Mouse (Mus musculus) limb, embryonic 11.5 days (tissue): ENCODE data around the gene Gm13288. TPM values are rescaled to one million over a fixed set of nuclear protein-coding genes. Genes with fewer than 3 reads are reported as not detected.

Experiments used
- ATAC-seq: fragments of 200-750 bp; cut with Nextera tagmentation; 2 replicates; pipeline ENCODE4 v1.8.0; 2017; ENCODE audit warnings: low read depth; ENCODE audit not compliant: insufficient number of reproducible peaks, low FRiP score, low TSS enrichment
- DNase-seq: peaks from one replicate; pipeline ENCODE4 v3.0.0-alpha.2; 2015; ENCODE audit warnings: low spot score
- H3K27ac ChIP-seq: fragments of 300-500 bp; sonication (generic); replicated peaks from 2 replicates; pipeline ENCODE4 v1.5.1; 2014; ENCODE audit warnings: low read depth, mild to moderate bottlenecking, low read length
- H3K27me3 ChIP-seq: fragments of 300-500 bp; sonication (generic); 2 replicates; pipeline ENCODE4 v1.6.1; 2014; ENCODE audit warnings: mild to moderate bottlenecking, low read length, mixed read lengths; ENCODE audit not compliant: control insufficient read depth, insufficient read depth
- H3K36me3 ChIP-seq: fragments of 300-500 bp; sonication (generic); 2 replicates; pipeline ENCODE4 v1.6.1; 2014; ENCODE audit warnings: mild to moderate bottlenecking, low read length, moderate library complexity, mixed read lengths; ENCODE audit not compliant: control insufficient read depth, insufficient read depth
- H3K4me1 ChIP-seq: fragments of 300-500 bp; sonication (generic); 2 replicates; pipeline ENCODE4 v1.6.1; 2014; ENCODE audit warnings: low read length, mixed read lengths; ENCODE audit not compliant: control insufficient read depth, insufficient read depth
- H3K4me2 ChIP-seq: fragments of 300-500 bp; sonication (generic); 2 replicates; pipeline ENCODE4 v1.6.1; 2014; ENCODE audit warnings: low read depth, mild to moderate bottlenecking, moderate library complexity; ENCODE audit not compliant: severe bottlenecking
- H3K4me3 ChIP-seq: fragments of 300-500 bp; sonication (generic); 2 replicates; pipeline ENCODE4 v1.5.1; 2014; ENCODE audit warnings: low read depth, low read length
- H3K9ac ChIP-seq: fragments of 300-500 bp; sonication (generic); 2 replicates; pipeline ENCODE4 v1.6.1; 2014; ENCODE audit warnings: mild to moderate bottlenecking, low read length
- H3K9me3 ChIP-seq: fragments of 300-500 bp; sonication (generic); 2 replicates; pipeline ENCODE4 v1.6.1; 2016; ENCODE audit warnings: low read length; ENCODE audit not compliant: control insufficient read depth
- WGBS: fragments of 180-500 bp; shearing (Covaris S2); extraction: QIAGEN DNeasy Blood & Tissue Kit; methylation state at CpG from one replicate; pipeline ENCODE4 v1.1.7; 2014; 5-methylcytosine and 5-hydroxymethylcytosine counted together
- polyA plus RNA-seq: library from polyadenylated mRNA; unstranded; fragments of >200 nt; fragmentation: Nextera tagmentation; extraction: Ambion mirVana; gene quantifications from 2 replicates; pipeline ENCODE4 v1.2.1, GENCODE M21; 2014

Gm13288 gene
- polyA plus RNA-seq, 1 experiment from 2014 or later: not detected

- Histone ChIP-seq H3K36me3 (no peaks in the 10 kb centered on the region), H3K4me3 (no peak within 1 kb of the TSS), H3K4me2 (no peak within 1 kb of the TSS), H3K27me3 (no peaks in the 10 kb centered on the region), H3K4me1 (no peaks in the 10 kb centered on the region), H3K9ac (no peak within 1 kb of the TSS), H3K9me3 (no peaks in the 10 kb centered on the region), H3K27ac (no peak within 1 kb of the TSS)
- WGBS: 69% methylated on average over 1 of the region's 1 CpGs
- ATAC-seq: no peak
- DNase-seq: no peak
Measured at GRCm38 (mm10) chr4:88849698-88850097, 44.4 kb downstream of the Gm13288 start, which contains the start of gene Ifna1. TSS of gene Ifna1 (plus strand) at chr4:88850087.

GRCm38 (mm10) chr4:88851026-88851763 is 45.9 kb downstream of the Gm13288 start:
- no peaks in the 10 kb centered on the region for H3K27me3 ChIP-seq
- H3K9ac ChIP-seq: no peak overlapping the region
- 84% methylated on average over 4 of the region's 4 CpGs for WGBS
- H3K4me3 ChIP-seq: no peak overlapping the region
- no peak for ATAC-seq
- no peaks in the 10 kb centered on the region for H3K36me3 ChIP-seq
- no peaks in the 10 kb centered on the region for H3K9me3 ChIP-seq
- H3K27ac ChIP-seq: no peak overlapping the region
- H3K4me1 ChIP-seq: no peaks in the 10 kb centered on the region
- no peak for DNase-seq
- H3K4me2 ChIP-seq: no peak overlapping the region

Other genes with a start within 250 kb of the Gm13288 start
- not detected in 2 replicates for gene Ifna15, start 247.3 kb upstream of the Gm13288 start, polyA plus RNA-seq
- not detected in 2 replicates for gene Ifna14, start 233.7 kb upstream of the Gm13288 start, polyA plus RNA-seq
- gene Ifna9, start 213.1 kb upstream of the Gm13288 start, polyA plus RNA-seq: not detected in 2 replicates
- not detected in 2 replicates for gene Ifna12, start 202.2 kb upstream of the Gm13288 start, polyA plus RNA-seq
- not detected in 2 replicates for gene C87499, start 171.1 kb upstream of the Gm13288 start, polyA plus RNA-seq
- gene Ifna13, start 161.1 kb upstream of the Gm13288 start, polyA plus RNA-seq: not detected in 2 replicates
- gene Ifna16, start 128.6 kb upstream of the Gm13288 start, polyA plus RNA-seq: not detected in 2 replicates
- gene Ifna2, start 121.6 kb upstream of the Gm13288 start, polyA plus RNA-seq: not detected in 2 replicates
- not detected in 2 replicates for gene Ifnab, start 114.2 kb upstream of the Gm13288 start, polyA plus RNA-seq
- 0.81 and 1.5 TPM in 2 replicates for gene Gm26566, start 83.7 kb upstream of the Gm13288 start, polyA plus RNA-seq
- gene Klhl9, start 83.1 kb upstream of the Gm13288 start, polyA plus RNA-seq: 139 and 140 TPM in 2 replicates
- not detected in 2 replicates for gene Gm13271, start 50.7 kb upstream of the Gm13288 start, polyA plus RNA-seq
- 0.13 TPM in 1 of 2 replicates, not detected in the other for gene Gm13283, start 45.4 kb upstream of the Gm13288 start, polyA plus RNA-seq
- 0.38 TPM in 1 of 2 replicates, not detected in the other for gene Gm13290, start 31.7 kb upstream of the Gm13288 start, polyA plus RNA-seq
- not detected in 2 replicates for gene Gm13289, start 28.6 kb upstream of the Gm13288 start, polyA plus RNA-seq
- not detected in 2 replicates for gene Gm13272, start 25.7 kb upstream of the Gm13288 start, polyA plus RNA-seq
- gene Ifnz, start 23.4 kb upstream of the Gm13288 start, polyA plus RNA-seq: not detected in 2 replicates
- gene Gm13276, start 19.8 kb upstream of the Gm13288 start, polyA plus RNA-seq: not detected in 2 replicates
- gene Gm13277, start 16.9 kb upstream of the Gm13288 start, polyA plus RNA-seq: not detected in 2 replicates
- not detected in 2 replicates for gene Gm13278, start 14.0 kb upstream of the Gm13288 start, polyA plus RNA-seq
- not detected in 2 replicates for gene Gm13275, start 11.0 kb upstream of the Gm13288 start, polyA plus RNA-seq
- not detected in 2 replicates for gene Gm13279, start 8.1 kb upstream of the Gm13288 start, polyA plus RNA-seq
- 1.1 and 1.4 TPM in 2 replicates for gene Gm13285, start 5.9 kb upstream of the Gm13288 start, polyA plus RNA-seq
- not detected in 2 replicates for gene Gm13287, start 2.3 kb upstream of the Gm13288 start, polyA plus RNA-seq
- not detected in 2 replicates for gene Ifna7, start 10.7 kb downstream of the Gm13288 start, polyA plus RNA-seq
- gene Ifna11, start 14.4 kb downstream of the Gm13288 start, polyA plus RNA-seq: not detected in 2 replicates
- not detected in 2 replicates for gene Ifna6, start 21.9 kb downstream of the Gm13288 start, polyA plus RNA-seq
- not detected in 2 replicates for gene Ifna5, start 30.0 kb downstream of the Gm13288 start, polyA plus RNA-seq
- gene Ifna4, start 36.3 kb downstream of the Gm13288 start, polyA plus RNA-seq: not detected in 2 replicates
- gene Ifna1, start 44.6 kb downstream of the Gm13288 start, polyA plus RNA-seq: not detected in 2 replicates
- gene Ifne, start 74.7 kb downstream of the Gm13288 start, polyA plus RNA-seq: not detected in 2 replicates